Mouse (Mus musculus): ENCODE results near the gene Mrps9. TPM values are rescaled to one million over a fixed set of nuclear protein-coding genes. Genes with fewer than 3 reads are reported as not detected.

Mrps9 gene
- total RNA-seq, 2 experiments from 2014 or later = 42.0 to 42.3 TPM

DNA sequence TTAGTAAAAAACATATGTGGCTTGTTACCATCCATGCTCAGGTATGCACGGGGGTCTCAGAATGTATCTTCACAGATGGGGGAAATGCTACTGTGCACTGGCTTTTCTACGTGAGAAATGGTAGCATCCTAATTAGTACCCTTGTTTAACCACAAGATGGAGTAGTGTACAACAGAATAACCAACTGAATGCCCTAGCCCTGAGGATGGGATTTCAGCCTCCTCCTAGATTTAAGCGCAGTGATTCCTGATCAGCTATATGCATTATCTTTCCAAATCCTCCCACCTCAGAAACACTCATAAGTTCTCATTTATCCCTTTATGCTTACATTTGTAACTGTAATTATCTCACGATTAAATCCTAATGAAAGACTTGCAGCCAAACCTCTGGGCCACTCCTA, 64.0 kb downstream of the Mrps9 start:
- intact Hi-C loops (cut with DNase I) = loop anchor here (1.0 to 10.0 kb wide), 3 partner anchors 128 to 350 kb away; no protein-coding TSS in a partner anchor
- H3K4me3 ChIP-seq = no peak overlapping the region
- TF ChIP-seq CTCF (IDR thresholded peaks at IDR 0.05) = peak; percentile 84
- DNase-seq (ENCODE audit: extremely low spot score in 1 of 2, low spot score in 2 of 2) = no peak
- H3K27ac ChIP-seq = no peak overlapping the region

DNA sequence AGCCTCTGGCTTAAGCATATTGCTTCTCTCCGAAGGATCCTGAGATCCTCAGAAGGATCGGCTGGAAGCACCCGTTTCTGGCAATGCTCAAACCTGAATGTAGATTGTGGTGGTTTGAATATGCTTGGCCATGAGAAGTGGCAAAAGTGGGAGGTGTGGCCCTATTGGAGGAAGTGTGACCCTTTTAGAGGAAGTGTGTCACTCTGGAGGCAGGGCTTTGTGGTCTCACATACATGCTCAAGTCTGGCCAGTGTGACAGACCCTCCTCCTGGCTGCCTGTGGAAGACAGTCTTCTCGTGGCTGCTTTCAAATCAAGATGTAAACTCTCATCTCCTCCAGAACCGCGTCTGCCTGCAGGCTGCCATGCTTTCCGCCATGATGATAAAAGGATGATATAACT, 65.7 kb downstream of the Mrps9 start:
- intact Hi-C loops (cut with DNase I) = loop anchor here (10.0 kb wide), 1 partner anchor 348 kb away; no protein-coding TSS in a partner anchor
- DNase-seq (ENCODE audit: extremely low spot score in 1 of 2, low spot score in 2 of 2) = no peak
- Histone ChIP-seq H3K27ac (no peak overlapping the region), H3K4me3 (no peak overlapping the region)
- TF ChIP-seq CTCF (IDR thresholded peaks at IDR 0.05) = no peak

- Histone ChIP-seq H3K4me3 (no peak overlapping the region), H3K27ac (no peak overlapping the region)
- TF ChIP-seq CTCF (IDR thresholded peaks at IDR 0.05) = no peak
- DNase-seq (ENCODE audit: extremely low spot score in 1 of 2, low spot score in 2 of 2) = no peak
- intact Hi-C loops (cut with DNase I) = loop anchor here (10.0 kb wide), 1 partner anchor 347 kb away; no protein-coding TSS in a partner anchor
These were observed 66.9 kb downstream of the Mrps9 start for GRCm38 (mm10) chr1:42917908-42918307.

DNA sequence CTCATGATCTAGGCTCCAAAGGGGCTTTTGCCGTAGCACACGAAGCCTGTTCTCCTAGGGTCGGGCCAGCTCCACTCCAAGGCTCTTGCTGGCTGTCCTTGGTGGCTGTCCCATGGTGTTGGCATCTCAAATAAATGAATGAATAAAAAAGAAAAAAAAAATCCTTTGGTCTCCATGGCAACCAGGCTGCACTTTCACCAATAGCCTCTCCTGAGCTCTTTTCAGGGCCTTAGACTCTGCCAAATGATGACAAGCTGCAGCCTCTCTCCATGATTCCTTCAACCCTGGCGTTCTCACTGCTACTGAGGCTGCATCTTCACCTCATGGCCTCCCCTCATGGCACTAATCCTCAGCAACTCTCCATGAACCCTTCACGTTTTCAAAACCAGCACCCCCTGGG, 72.9 kb downstream of the Mrps9 start:
- Histone ChIP-seq H3K4me3 (no peak overlapping the region), H3K27ac (no peak overlapping the region)
- no peak for TF ChIP-seq CTCF (IDR thresholded peaks at IDR 0.05)
- intact Hi-C loops (cut with DNase I) = no loop called here
- DNase-seq (ENCODE audit: extremely low spot score in 1 of 2, low spot score in 2 of 2) = no peak

DNA sequence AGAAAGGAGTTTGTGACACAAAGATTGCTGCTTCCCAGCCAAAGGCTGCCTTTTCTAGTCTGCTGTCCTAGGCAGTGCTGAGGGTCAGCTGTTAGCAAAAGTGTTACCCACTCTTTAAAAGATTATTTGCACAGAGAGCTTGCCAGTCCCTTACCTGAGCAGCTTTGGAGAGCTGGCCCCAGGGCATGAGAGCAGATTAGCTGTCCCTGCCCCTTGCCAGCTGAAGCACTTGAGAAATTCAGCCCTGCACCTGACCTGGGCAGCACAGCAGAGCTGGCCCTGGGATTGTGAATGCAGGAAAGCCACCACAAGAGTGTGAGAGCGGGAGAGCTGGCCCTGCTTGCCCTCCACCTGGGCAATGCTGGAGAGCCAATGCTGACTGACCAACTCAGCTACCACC, 82.6 kb downstream of the Mrps9 start:
- intact Hi-C loops (cut with DNase I) = no loop called here
- Histone ChIP-seq H3K27ac (no peak overlapping the region), H3K4me3 (no peak overlapping the region)
- no peak for DNase-seq (ENCODE audit: extremely low spot score in 1 of 2, low spot score in 2 of 2)
- no peak for TF ChIP-seq CTCF (IDR thresholded peaks at IDR 0.05)

DNA sequence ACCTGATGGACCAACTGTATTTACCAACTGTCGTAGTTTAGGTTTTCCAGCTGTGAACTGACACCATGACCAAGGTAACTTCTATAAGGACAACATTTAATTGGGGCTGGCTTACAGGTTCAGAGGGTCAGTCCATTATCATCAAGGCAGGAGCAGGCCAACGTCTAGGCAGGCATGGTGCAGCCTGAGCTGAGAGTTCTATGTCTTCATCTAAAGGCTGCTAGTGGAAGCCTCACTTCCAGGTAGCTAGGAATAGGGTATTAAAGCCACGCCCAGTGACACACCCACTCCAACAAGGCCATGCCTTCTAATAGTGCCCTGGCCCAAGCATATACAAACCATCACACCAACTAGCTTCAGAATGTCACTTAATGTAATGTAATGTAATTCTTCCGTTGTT, 97.5 kb downstream of the Mrps9 start:
- Histone ChIP-seq H3K27ac (no peak overlapping the region), H3K4me3 (no peak overlapping the region)
- DNase-seq (ENCODE audit: extremely low spot score in 1 of 2, low spot score in 2 of 2) = no peak
- intact Hi-C loops (cut with DNase I) = no loop called here
- no peak for TF ChIP-seq CTCF (IDR thresholded peaks at IDR 0.05)

DNA sequence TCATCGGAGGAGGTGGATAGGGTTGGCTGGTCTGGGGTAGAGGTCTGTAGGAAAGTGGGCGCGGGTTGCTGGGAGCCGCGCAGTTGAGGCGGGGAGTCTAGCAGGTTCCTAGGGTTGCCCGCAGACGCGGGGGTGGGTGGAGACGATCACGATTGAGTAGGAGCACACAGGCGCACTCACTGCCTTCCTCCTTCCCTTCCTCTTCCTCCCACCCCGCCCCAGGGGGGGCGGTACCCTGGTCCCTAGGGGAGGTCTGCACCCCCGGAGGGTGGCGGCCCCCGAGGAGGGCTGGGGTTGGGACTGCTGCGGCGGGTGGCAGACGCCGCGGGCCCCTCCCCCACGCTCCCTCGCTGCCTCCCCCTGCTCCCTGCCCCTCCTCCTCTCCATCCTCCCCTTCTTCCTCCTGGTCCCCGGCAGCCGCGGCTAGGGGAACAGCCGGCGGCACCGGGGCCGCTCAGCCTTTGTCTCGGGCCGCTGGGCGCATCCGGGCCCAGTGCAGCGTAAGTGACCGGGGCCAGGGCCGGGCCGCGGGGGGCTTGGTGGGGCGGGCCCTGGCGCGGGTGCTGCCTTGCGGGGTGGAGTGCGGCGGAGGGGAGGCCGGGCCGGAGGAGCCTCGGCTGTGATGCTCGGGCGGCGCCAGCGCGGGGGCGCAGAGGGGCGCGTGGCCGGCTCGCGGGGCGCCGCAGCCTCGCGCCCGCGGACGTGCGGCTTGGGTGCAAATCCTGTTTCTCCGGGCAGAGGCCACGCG, 101.9 kb downstream of the Mrps9 start, which contains the start of gene Gpr45:
Gene Gpr45, plus strand, starts transcription at position 139 of the 748 bp plus-strand sequence.
- peak within 1 kb of the TSS; percentile 62 for H3K27ac ChIP-seq
- intact Hi-C loops (cut with DNase I) = loop anchor here (2.0 kb wide), 1 partner anchor 60 kb away; no protein-coding TSS in a partner anchor
- peak within 1 kb of the TSS; percentile 71 for H3K4me3 ChIP-seq
- TF ChIP-seq CTCF (IDR thresholded peaks at IDR 0.05) = no peak
- DNase-seq (ENCODE audit: extremely low spot score in 1 of 2, low spot score in 2 of 2) = peak; percentile 64 to 71

GRCm38 (mm10) chr1:42953482-42953822, 102.4 kb downstream of the Mrps9 start:
- H3K27ac ChIP-seq = peak overlapping the region; percentile 62
- DNase-seq (ENCODE audit: extremely low spot score in 1 of 2, low spot score in 2 of 2) = no peak
- TF ChIP-seq CTCF (IDR thresholded peaks at IDR 0.05) = no peak
- intact Hi-C loops (cut with DNase I) = loop anchor here (2.0 kb wide), 1 partner anchor 59 kb away; no protein-coding TSS in a partner anchor
- peak overlapping the region; percentile 71 for H3K4me3 ChIP-seq

Other genes starting within 250 kb of the Mrps9 start
- gene Pou3f3, start 155.5 kb upstream of the Mrps9 start, total RNA-seq (2021) = 10 to 100 TPM; 61.6 to 66.4 TPM
- gene Gpr45, start 101.6 kb downstream of the Mrps9 start, total RNA-seq (2021) = 10 to 100 TPM; 17.7 TPM
- 10 to 100 TPM; 39.3 to 43.4 TPM for gene Tgfbrap1, start 247.4 kb downstream of the Mrps9 start, total RNA-seq (2021)
- 10 to 100 TPM; 22.7 to 26.0 TPM for gene AI597479, start 247.5 kb downstream of the Mrps9 start, total RNA-seq (2021)

Measured in left cerebral cortex, adult 2 months (tissue).